Mouse (Mus musculus) G1E (cell line): ENCODE measurements around the gene Rps12. TPM values are rescaled to one million over a fixed set of nuclear protein-coding genes. Genes with fewer than 3 reads are reported as not detected.
A peak's percentile ranks its signal among the peaks of the same experiment; 100 is the strongest.

ENCODE experiments used
- ATAC-seq: 2 replicates; pipeline ENCODE4 v1.8.0; 2016; ENCODE audit warnings: mild to moderate bottlenecking; ENCODE audit not compliant: insufficient number of reproducible peaks, poor library complexity, low FRiP score, severe bottlenecking; ENCODE audit errors: extremely low read depth
- DNase-seq: peaks from one replicate; pipeline ENCODE4 v3.0.0; 2012; ENCODE audit warnings: low spot score
- H3K27me3 ChIP-seq: 2 replicates; pipeline ENCODE4 v1.6.1; 2012; ENCODE audit warnings: mild to moderate bottlenecking, low read length, inconsistent platforms; ENCODE audit not compliant: insufficient read depth
- H3K36me3 ChIP-seq: replicated peaks from 2 replicates; pipeline ENCODE3; 2012; ENCODE audit warnings: mild to moderate bottlenecking, inconsistent platforms
- H3K4me1 ChIP-seq: 2 replicates; pipeline ENCODE4 v1.6.1; 2012; ENCODE audit warnings: low read depth, low read length, inconsistent platforms, mixed read lengths; ENCODE audit not compliant: insufficient read depth
- H3K4me3 ChIP-seq: 2 replicates; pipeline ENCODE4 v1.5.1; 2012; ENCODE audit warnings: low read depth, mild to moderate bottlenecking, inconsistent platforms, low read length, moderate library complexity, mixed read lengths
- H3K9me3 ChIP-seq: replicated peaks from 2 replicates; pipeline ENCODE4 v1.6.1; 2012; ENCODE audit warnings: inconsistent platforms
- CTCF ChIP-seq: IDR thresholded peaks from 2 replicates; pipeline ENCODE4 v1.5.1; 2012; ENCODE audit warnings: low read depth, low read length, inconsistent platforms, mixed read lengths
- GATA1 ChIP-seq: IDR thresholded peaks from 2 replicates; pipeline ENCODE4 v1.6.1; 2012; ENCODE audit warnings: borderline replicate concordance, low read length, inconsistent platforms, mixed read lengths
- GATA2 ChIP-seq: IDR thresholded peaks from 2 replicates; pipeline ENCODE4 v1.6.1; 2012; ENCODE audit warnings: low read depth, low read length, inconsistent platforms, borderline replicate concordance
- POLR2AphosphoS5 ChIP-seq: IDR thresholded peaks from 2 replicates; pipeline ENCODE4 v1.6.1; 2012; ENCODE audit warnings: low read depth, low read length, inconsistent platforms; ENCODE audit not compliant: insufficient replicate concordance
- TAL1 ChIP-seq: conservative IDR thresholded peaks from 2 replicates; pipeline ENCODE4 v1.6.1; 2012; ENCODE audit warnings: low read depth, low read length, inconsistent platforms, mixed read lengths
- polyA plus RNA-seq: library from polyadenylated mRNA; stranded (reverse); fragments of >175 nt; gene quantifications from 2 replicates; pipeline ENCODE4 v1.2.3, GENCODE M21; 2012
- total RNA-seq, 2 experiments: library from RNA; stranded (forward) in 1 of 2; stranded (reverse) in 1 of 2; fragments of 200-1000 nt in 1 of 2; fragments of >200 nt in 1 of 2; fragmentation: Nextera tagmentation in 1 of 2; gene quantifications; 2 replicates each; pipeline ENCODE4 v1.2.3; 2014 to 2017

Gene Rps12
- total and polyA plus RNA-seq, 3 experiments, result 1,558 to 2,036 (median 1,882) TPM

- no peaks in the 10 kb centered on the region for H3K36me3 ChIP-seq
- TF ChIP-seq CTCF (no peak), POLR2AphosphoS5 (no peak), TAL1 (no peak), GATA2 (no peak), GATA1 (no peak)
- H3K9me3 ChIP-seq, result no peaks in the 10 kb centered on the region
- no peak for ATAC-seq
- peaks cover 25% of the 10 kb centered on the region for H3K27me3 ChIP-seq
- H3K4me3 ChIP-seq, result no peak overlapping the region
- DNase-seq, result no peak
- no peaks in the 10 kb centered on the region for H3K4me1 ChIP-seq
Observed at GRCm38 (mm10) chr10:23799933-23800332, 12.9 kb upstream of the Rps12 start.

GRCm38 (mm10) chr10:23798142-23798541 is 11.1 kb upstream of the Rps12 start:
- no peak for TF ChIP-seq TAL1
- no peak for ATAC-seq
- no peaks in the 10 kb centered on the region for H3K9me3 ChIP-seq

GRCm38 (mm10) chr10:23797606-23798005 is 10.5 kb upstream of the Rps12 start:
- H3K4me3 ChIP-seq, result no peak overlapping the region
- no peak for TF ChIP-seq GATA1
- TF ChIP-seq CTCF, result no peak
- no peak for TF ChIP-seq POLR2AphosphoS5
- no peak for TF ChIP-seq GATA2
- TF ChIP-seq TAL1, result no peak
- H3K9me3 ChIP-seq, result no peaks in the 10 kb centered on the region
- peaks cover 29% of the 10 kb centered on the region for H3K27me3 ChIP-seq
- no peaks in the 10 kb centered on the region for H3K4me1 ChIP-seq
- ATAC-seq, result no peak
- DNase-seq, result no peak
- H3K36me3 ChIP-seq, result no peaks in the 10 kb centered on the region

More at GRCm38 (mm10) chr10:23798142-23798541, 11.1 kb upstream of the Rps12 start:
- Histone ChIP-seq H3K4me1 (no peaks in the 10 kb centered on the region), H3K4me3 (no peak overlapping the region), H3K27me3 (peaks cover 27% of the 10 kb centered on the region), H3K36me3 (no peaks in the 10 kb centered on the region)
- DNase-seq, result no peak

- peaks cover 28% of the 10 kb centered on the region for H3K27me3 ChIP-seq
- no peaks in the 10 kb centered on the region for H3K9me3 ChIP-seq
- H3K4me3 ChIP-seq, result no peak within 1 kb of the TSS
- no peaks in the 10 kb centered on the region for H3K4me1 ChIP-seq
- TF ChIP-seq GATA2 (no peak), CTCF (no peak), TAL1 (no peak), POLR2AphosphoS5 (no peak), GATA1 (no peak)
- H3K36me3 ChIP-seq, result no peaks in the 10 kb centered on the region
- DNase-seq, result no peak
- ATAC-seq, result no peak
Observed at GRCm38 (mm10) chr10:23796551-23797503, 9.8 kb upstream of the Rps12 start, which contains the start of gene Slc18b1. Slc18b1 (plus strand) TSS chr10:23796986.

GRCm38 (mm10) chr10:23795871-23796520 is 8.9 kb upstream of the Rps12 start:
- Histone ChIP-seq H3K36me3 (no peaks in the 10 kb centered on the region), H3K27me3 (peaks cover 25% of the 10 kb centered on the region), H3K4me1 (no peaks in the 10 kb centered on the region), H3K9me3 (no peaks in the 10 kb centered on the region), H3K4me3 (no peak overlapping the region)
- no peak for TF ChIP-seq GATA1
- TF ChIP-seq POLR2AphosphoS5, result no peak
- TF ChIP-seq CTCF, result no peak
- no peak for TF ChIP-seq TAL1
- no peak for TF ChIP-seq GATA2
- ATAC-seq (no peak), DNase-seq (no peak)

GRCm38 (mm10) chr10:23788056-23788600 is 1.1 kb upstream of the Rps12 start:
- TF ChIP-seq GATA1 (no peak), CTCF (no peak), POLR2AphosphoS5 (no peak), TAL1 (no peak), GATA2 (no peak)
- Histone ChIP-seq H3K27me3 (0 out of 2 replicates have a peak, but pooled peaks cover 3% of the 10 kb centered on the region), H3K9me3 (no peaks in the 10 kb centered on the region), H3K4me1 (peaks cover 25% of the 10 kb centered on the region), H3K36me3 (peaks cover 30% of the 10 kb centered on the region), H3K4me3 (peak overlapping the region; percentile 90)
- ATAC-seq (no peak), DNase-seq (no peak)
